Mouse (Mus musculus) ES-E14 (cell line): ENCODE data around the gene Ppil1.

Experiments used
- CHD2 ChIP-seq: IDR thresholded peaks from 2 replicates; pipeline ENCODE4 v1.6.1; 2014; ENCODE audit warnings: mild to moderate bottlenecking, low read depth, low read length, inconsistent platforms
- HCFC1 ChIP-seq: IDR thresholded peaks from 2 replicates; pipeline ENCODE4 v1.6.1; 2012; ENCODE audit warnings: low read length, inconsistent platforms, borderline replicate concordance; ENCODE audit not compliant: insufficient read depth
- ZC3H11A ChIP-seq: IDR thresholded peaks from 2 replicates; pipeline ENCODE4 v1.6.1; 2012; ENCODE audit warnings: low read depth, mild to moderate bottlenecking, inconsistent platforms, low read length, borderline replicate concordance
- ZNF384 ChIP-seq: IDR thresholded peaks from 2 replicates; pipeline ENCODE4 v1.6.1; 2012; ENCODE audit warnings: low read depth, low read length, inconsistent platforms

- TF ChIP-seq CHD2 (no peak), ZNF384 (no peak), ZC3H11A (no peak), HCFC1 (no peak)
Observed at GRCm38 (mm10) chr17:29258921-29259320, 5.1 kb downstream of the Ppil1 start.
